In the genomic region with DNA sequence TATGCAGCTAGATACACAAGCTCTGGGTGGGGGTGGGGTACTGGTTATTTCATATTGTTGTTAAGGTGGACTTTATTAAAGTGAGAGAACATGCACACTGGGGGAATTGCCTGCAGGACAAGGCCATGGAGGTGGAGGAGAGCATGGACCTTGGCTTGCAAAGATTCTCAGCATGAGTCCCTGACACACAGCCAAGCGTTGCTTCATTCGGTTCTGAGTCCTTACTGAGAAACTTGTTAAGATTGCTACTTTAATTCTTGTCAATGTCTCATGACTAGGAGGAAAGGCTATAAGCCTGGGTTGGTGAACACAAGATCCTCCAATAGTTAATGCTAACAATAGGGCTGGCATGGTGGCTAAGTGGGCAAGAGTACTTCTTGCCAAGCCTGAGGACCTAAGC, we compare ENCODE assay signal across 11 mouse cellular contexts.
DNase-seq lines count a peak whose midpoint lies in the region.
"Had no signal": no experiment of that assay in that cellular context is flagged by ENCODE, and none has a peak within 500 bp of the region (broad histone marks: within the 10 kb centered on the region; RNA-seq: fewer than 3 reads in every experiment).

No protein-coding gene starts in this region.

- peak; percentile 5 for DNase-seq in heart, adult 8-10 months (ENCODE audit: low spot score)
- DNase-seq in heart, adult 9 months (ENCODE audit: low spot score in 2 of 2) = no peak
- DNase-seq in adrenal gland, postnatal 25 days = peak; percentile 22
- peak; percentile 62 for DNase-seq in cerebellum, adult 9-10 months
- DNase-seq in ovary, postnatal 10 days (ENCODE audit: low spot score) = no peak
- DNase-seq in urinary bladder, postnatal 14 days (ENCODE audit: low spot score) = no peak
- DNase-seq in embryo, embryonic 10.5 days (ENCODE audit: low spot score) = no peak
- DNase-seq: kidney, adult 11 months; kidney, postnatal 10 days; spleen, adult 18-20 months; thymus, adult 2 months had no signal

Comparison
In these comparisons a context has a peak if more than half of its experiments do, and no peak if none do; other contexts are left out.
1. DNase-seq: peak in heart, adult 8-10 months (single experiment), adrenal gland, postnatal 25 days (single experiment) and cerebellum, adult 9-10 months (single experiment); none in heart, adult 9 months (0 of 2), ovary, postnatal 10 days (single experiment), urinary bladder, postnatal 14 days (single experiment) and embryo, embryonic 10.5 days (single experiment).